Mouse (Mus musculus) testis, adult 2 months (tissue): ENCODE results near the gene Ggt1.

ENCODE experiments used
- CTCF ChIP-seq: fragments of 200-500 bp; IDR thresholded peaks from 2 replicates; pipeline ENCODE4 v1.5.1; 2012; ENCODE audit warnings: low read depth, mild to moderate bottlenecking, inconsistent platforms, low read length, moderate library complexity; ENCODE audit not compliant: control insufficient read depth, insufficient read depth, insufficient replicate concordance
- POLR2A ChIP-seq: fragments of 200-500 bp; IDR thresholded peaks from 2 replicates; pipeline ENCODE4 v1.6.1; 2012; ENCODE audit warnings: low read depth, mild to moderate bottlenecking, inconsistent platforms, low read length, moderate library complexity; ENCODE audit not compliant: control insufficient read depth

- TF ChIP-seq CTCF: no peak
- TF ChIP-seq POLR2A: no peak
Observed at GRCm38 (mm10) chr10:75520581-75520980, 40.8 kb upstream of the Ggt1 start.
